Mouse (Mus musculus) MEL (cell line): ENCODE measurements around the gene Xpo4. TPM values are rescaled to one million over a fixed set of nuclear protein-coding genes. Genes with fewer than 3 reads are reported as not detected.
A peak's percentile ranks its signal among the peaks of the same experiment; 100 is the strongest.

Experiments used
- BHLHE40 ChIP-seq: IDR thresholded peaks from 2 replicates; pipeline ENCODE4 v1.6.1; 2012; ENCODE audit warnings: low read depth, mild to moderate bottlenecking, inconsistent platforms, low read length, improper control_type of control experiment, borderline replicate concordance
- CHD1 ChIP-seq: IDR thresholded peaks from 2 replicates; pipeline ENCODE4 v1.6.1; 2012; ENCODE audit warnings: low read depth, mild to moderate bottlenecking, inconsistent platforms, low read length, improper control_type of control experiment
- CHD2 ChIP-seq: IDR thresholded peaks from 2 replicates; pipeline ENCODE4 v1.6.1; 2011; ENCODE audit warnings: low read length, improper control_type of control experiment
- CTCF ChIP-seq, 3 experiments: IDR thresholded peaks in 2 of 3; conservative IDR thresholded peaks in 1 of 3; 2 replicates each; pipeline ENCODE4 v1.5.1; 2011 to 2012; ENCODE audit warnings: low read length in 3 of 3, low read depth in 2 of 3, mild to moderate bottlenecking in 2 of 3, improper control_type of control experiment in 1 of 3, inconsistent platforms in 1 of 3, mixed read lengths in 1 of 3, moderate library complexity in 1 of 3; ENCODE audit not compliant: control insufficient read depth in 1 of 3, insufficient read depth in 1 of 3, poor library complexity in 1 of 3, severe bottlenecking in 1 of 3
- E2F4 ChIP-seq: IDR thresholded peaks from 2 replicates; pipeline ENCODE4 v1.6.1; 2011; ENCODE audit warnings: low read depth, low read length, improper control_type of control experiment, borderline replicate concordance
- EP300 ChIP-seq, 2 experiments: IDR thresholded peaks; 2 replicates each; pipeline ENCODE4 v1.6.1; 2011; ENCODE audit warnings: improper control_type of control experiment in 2 of 2, low read length in 2 of 2, low read depth in 1 of 2, mild to moderate bottlenecking in 1 of 2
- ETS1 ChIP-seq: IDR thresholded peaks from 2 replicates; pipeline ENCODE4 v1.6.1; 2012; ENCODE audit warnings: low read depth, mild to moderate bottlenecking, inconsistent platforms, low read length, improper control_type of control experiment, moderate library complexity
- GABPA ChIP-seq: IDR thresholded peaks from 2 replicates; pipeline ENCODE4 v1.6.1; 2012; ENCODE audit warnings: low read depth, mild to moderate bottlenecking, inconsistent platforms, low read length, improper control_type of control experiment, moderate library complexity
- JUND ChIP-seq: IDR thresholded peaks from 2 replicates; pipeline ENCODE4 v1.6.1; 2011; ENCODE audit warnings: low read depth, mild to moderate bottlenecking, improper control_type of control experiment, low read length
- KAT2A ChIP-seq: conservative IDR thresholded peaks from 2 replicates; pipeline ENCODE4 v1.6.1; 2012; ENCODE audit warnings: low read depth, low read length, improper control_type of control experiment, inconsistent platforms
- MAZ ChIP-seq: IDR thresholded peaks from 2 replicates; pipeline ENCODE4 v1.6.1; 2012; ENCODE audit warnings: low read depth, mild to moderate bottlenecking, inconsistent platforms, low read length, improper control_type of control experiment
- MYB ChIP-seq: IDR thresholded peaks from 2 replicates; pipeline ENCODE4 v1.6.1; 2011; ENCODE audit warnings: mild to moderate bottlenecking, low read depth, low read length, improper control_type of control experiment
- MYC ChIP-seq: IDR thresholded peaks from 2 replicates; pipeline ENCODE4 v1.6.1; 2011; ENCODE audit warnings: low read depth, mild to moderate bottlenecking, low read length, improper control_type of control experiment, moderate library complexity
- NELFE ChIP-seq: IDR thresholded peaks from 2 replicates; pipeline ENCODE4 v1.6.1; 2011; ENCODE audit warnings: low read depth, low read length, improper control_type of control experiment
- NRF1 ChIP-seq: IDR thresholded peaks from 2 replicates; pipeline ENCODE4 v1.6.1; 2014; ENCODE audit warnings: low read depth, mild to moderate bottlenecking, inconsistent platforms, low read length, improper control_type of control experiment, moderate library complexity; ENCODE audit not compliant: poor library complexity, insufficient read depth, severe bottlenecking
- POLR2AphosphoS5 ChIP-seq: IDR thresholded peaks from 2 replicates; pipeline ENCODE4 v1.6.1; 2012; ENCODE audit warnings: low read depth, borderline replicate concordance, mild to moderate bottlenecking, inconsistent platforms, low read length, moderate library complexity, mixed read lengths
- RCOR1 ChIP-seq: IDR thresholded peaks from 2 replicates; pipeline ENCODE4 v1.6.1; 2012; ENCODE audit warnings: low read depth, mild to moderate bottlenecking, inconsistent platforms, low read length, improper control_type of control experiment
- SIN3A ChIP-seq: IDR thresholded peaks from 2 replicates; pipeline ENCODE4 v1.6.1; 2012; ENCODE audit warnings: low read length, improper control_type of control experiment, inconsistent platforms
- SMC3 ChIP-seq: IDR thresholded peaks from 2 replicates; pipeline ENCODE4 v1.6.1; 2011; ENCODE audit warnings: low read depth, low read length, improper control_type of control experiment
- TAL1 ChIP-seq: IDR thresholded peaks from 2 replicates; pipeline ENCODE4 v1.6.1; 2012; ENCODE audit warnings: mild to moderate bottlenecking, inconsistent platforms, low read length, moderate library complexity, mixed read lengths
- TCF12 ChIP-seq: IDR thresholded peaks from 2 replicates; pipeline ENCODE4 v1.6.1; 2014; ENCODE audit warnings: low read depth, mild to moderate bottlenecking, inconsistent platforms, low read length, improper control_type of control experiment, moderate library complexity
- ZC3H11A ChIP-seq: IDR thresholded peaks from 2 replicates; pipeline ENCODE4 v1.6.1; 2012; ENCODE audit warnings: low read depth, mild to moderate bottlenecking, inconsistent platforms, low read length, improper control_type of control experiment
- ZMIZ1 ChIP-seq: IDR thresholded peaks from 2 replicates; pipeline ENCODE4 v1.6.1; 2012; ENCODE audit warnings: low read depth, mild to moderate bottlenecking, inconsistent platforms, low read length, improper control_type of control experiment, moderate library complexity
- ZNF384 ChIP-seq: IDR thresholded peaks from 2 replicates; pipeline ENCODE4 v1.6.1; 2012; ENCODE audit warnings: low read depth, mild to moderate bottlenecking, inconsistent platforms, low read length, improper control_type of control experiment
- polyA plus RNA-seq, 2 experiments: library from polyadenylated mRNA; stranded (reverse) in 1 of 2; unstranded in 1 of 2; fragments of >175 nt in 1 of 2; fragments of >200 nt in 1 of 2; gene quantifications; 2 replicates each; pipeline versions ENCODE4 v1.2.1 to v1.2.4; 2012; ENCODE audit warnings: low replicate concordance in 2 of 2, low read depth in 1 of 2; ENCODE audit not compliant: insufficient read length in 2 of 2, insufficient read depth in 1 of 2, missing spikeins in 1 of 2
- total RNA-seq: library from RNA; depleted of rRNA; stranded (reverse); fragments of 300-350 nt; gene quantifications from 2 replicates; pipeline ENCODE4 v1.2.3, GENCODE M21; 2012

Xpo4 gene
- total and polyA plus RNA-seq, 3 experiments = 32.3 to 46.5 TPM; not detected in 1

- TF ChIP-seq SIN3A (peak; percentile 60), MAZ (no peak), CHD2 (peak; percentile 41; the same call in 1 of the 2 replicates), CTCF (IDR thresholded peaks at IDR 0.05 in 2 of 3, conservative IDR thresholded peaks at IDR 0.05 in 1 of 3; ENCODE audit: control insufficient read depth in 1 of 3, insufficient read depth in 1 of 3, low read depth in 2 of 3, low read length in 3 of 3, poor library complexity in 1 of 3, severe bottlenecking in 1 of 3) (no peak), POLR2AphosphoS5 (no peak), GABPA (no peak), ETS1 (peak; percentile 58; the same call in 1 of the 2 replicates), ZNF384 (peak; percentile 51; the same call in 1 of the 2 replicates), ZMIZ1 (no peak), ZC3H11A (no peak), MYC (no peak), NRF1 (no peak), TCF12 (peak; percentile 42; the same call in 1 of the 2 replicates), JUND (no peak), E2F4 (no peak), EP300 (IDR thresholded peaks at IDR 0.05; ENCODE audit: low read depth in 1 of 2, low read length in 2 of 2) (peak; percentile 54 to 56; a peak in 3 of 4 replicates), MYB (no peak), BHLHE40 (no peak), TAL1 (no peak), KAT2A (no peak), SMC3 (no peak), CHD1 (no peak), NELFE (no peak), RCOR1 (peak; percentile 72)
Observed at GRCm38 (mm10) chr14:57574792-57575587, 90.2 kb downstream of the Xpo4 start (continued).
